9 mouse cellular contexts compared by ENCODE assay signal in the genomic region with DNA sequence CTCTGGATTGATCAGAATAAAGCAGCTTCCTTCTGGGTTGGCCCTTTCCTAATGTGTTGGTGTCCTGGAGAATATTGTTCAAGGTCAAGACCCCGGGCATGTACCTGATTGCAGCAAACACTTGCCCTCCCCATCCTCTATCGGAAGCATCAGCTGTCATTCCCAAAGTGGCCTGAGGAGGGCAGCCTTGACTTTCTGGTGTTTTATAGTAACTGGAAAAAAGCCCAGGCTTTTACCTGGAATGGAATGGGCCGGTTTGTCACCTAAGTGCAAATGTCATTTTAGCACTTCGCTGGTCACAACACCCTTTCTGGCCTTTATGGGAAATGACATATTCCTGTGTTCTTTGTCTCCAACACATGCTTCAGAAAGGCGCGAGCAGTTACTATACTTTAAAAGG.
DNase-seq lines count a peak whose midpoint lies in the region; ATAC-seq lines count a peak whose summit lies in the region.
"Had no signal": no experiment of that assay in that cellular context is flagged by ENCODE, and none has a peak within 500 bp of the region (broad histone marks: within the 10 kb centered on the region; RNA-seq: fewer than 3 reads in every experiment).

No protein-coding gene starts in this region.

- no peaks in the 10 kb centered on the region for H3K27me3 ChIP-seq in heart, embryonic 13.5 days (replicated peaks)
- no peaks in the 10 kb centered on the region for H3K27me3 ChIP-seq in embryonic facial prominence, embryonic 15.5 days
- no peaks in the 10 kb centered on the region for H3K27me3 ChIP-seq in limb, embryonic 10.5 days (ENCODE audit: low read depth, poor library complexity, severe bottlenecking)
- 0 out of 2 replicates have a peak, but pooled peaks cover 3% of the 10 kb centered on the region for H3K27me3 ChIP-seq in neural tube, embryonic 12.5 days (replicated peaks)
- H3K27me3 ChIP-seq: midbrain, embryonic 12.5 days had no signal

- ATAC-seq in heart, embryonic 13.5 days (ENCODE audit: extremely low read depth, insufficient number of reproducible peaks, low FRiP score, low TSS enrichment), result no peak
- ATAC-seq in embryonic facial prominence, embryonic 15.5 days (ENCODE audit: insufficient number of reproducible peaks, low FRiP score, low TSS enrichment, low read depth), result no peak
- no peak for ATAC-seq in neural tube, embryonic 12.5 days (ENCODE audit: low FRiP score, low read depth)
- no peak for ATAC-seq in inflammation-experienced regulatory T-cells, adult 6 months

- peak overlapping the region; percentile 50; the same call in 1 of the 2 replicates for H3K9ac ChIP-seq in heart, embryonic 13.5 days
- H3K9ac ChIP-seq in embryonic facial prominence, embryonic 15.5 days, result no peak overlapping the region
- no peak overlapping the region for H3K9ac ChIP-seq in neural tube, embryonic 12.5 days
- H3K9ac ChIP-seq: midbrain, embryonic 12.5 days had no signal

- H3K9me3 ChIP-seq in heart, embryonic 13.5 days, result no peaks in the 10 kb centered on the region
- no peaks in the 10 kb centered on the region for H3K9me3 ChIP-seq in embryonic facial prominence, embryonic 15.5 days (replicated peaks)
- H3K9me3 ChIP-seq in limb, embryonic 10.5 days (replicated peaks), result no peaks in the 10 kb centered on the region
- H3K9me3 ChIP-seq in neural tube, embryonic 12.5 days, result no peaks in the 10 kb centered on the region
- H3K9me3 ChIP-seq: midbrain, embryonic 12.5 days had no signal

- H3K4me2 ChIP-seq in heart, embryonic 13.5 days, result peak overlapping the region; percentile 54
- peak overlapping the region; percentile 17; the same call in 1 of the 2 replicates for H3K4me2 ChIP-seq in embryonic facial prominence, embryonic 15.5 days (replicated peaks)
- H3K4me2 ChIP-seq in neural tube, embryonic 12.5 days (replicated peaks), result peak overlapping the region; percentile 36
- H3K4me2 ChIP-seq: midbrain, embryonic 12.5 days had no signal

- H3K27ac ChIP-seq in heart, embryonic 13.5 days (replicated peaks), result no peak overlapping the region
- no peak overlapping the region for H3K27ac ChIP-seq in embryonic facial prominence, embryonic 15.5 days (replicated peaks)
- H3K27ac ChIP-seq in limb, embryonic 10.5 days, result no peak overlapping the region
- no peak overlapping the region for H3K27ac ChIP-seq in neural tube, embryonic 12.5 days
- H3K27ac ChIP-seq: midbrain, embryonic 12.5 days had no signal

- 44% methylated on average over 6 of the region's 6 CpGs for WGBS in heart, embryonic 13.5 days
- WGBS in embryonic facial prominence, embryonic 15.5 days, result 54% methylated on average over 6 of the region's 6 CpGs
- WGBS in limb, embryonic 10.5 days, result 63% methylated on average over 6 of the region's 6 CpGs
- 54% methylated on average over 6 of the region's 6 CpGs for WGBS in neural tube, embryonic 12.5 days

- H3K4me1 ChIP-seq in heart, embryonic 13.5 days, result peaks cover 7% of the 10 kb centered on the region
- H3K4me1 ChIP-seq in embryonic facial prominence, embryonic 15.5 days, result 0 out of 2 replicates have a peak, but pooled peaks cover 5% of the 10 kb centered on the region
- H3K4me1 ChIP-seq in limb, embryonic 10.5 days, result peaks cover 19% of the 10 kb centered on the region
- peaks cover 10% of the 10 kb centered on the region for H3K4me1 ChIP-seq in neural tube, embryonic 12.5 days

- peak overlapping the region; percentile 32 for H3K4me3 ChIP-seq in heart, embryonic 13.5 days
- H3K4me3 ChIP-seq in embryonic facial prominence, embryonic 15.5 days (replicated peaks), result no peak overlapping the region; the same call in 1 of the 2 replicates
- no peak overlapping the region for H3K4me3 ChIP-seq in limb, embryonic 10.5 days
- H3K4me3 ChIP-seq in neural tube, embryonic 12.5 days, result no peak overlapping the region
- H3K4me3 ChIP-seq: midbrain, embryonic 12.5 days had no signal

- no peak for DNase-seq in heart, adult 9 months (ENCODE audit: low spot score in 2 of 2)
- peak; percentile 65 for DNase-seq in adrenal gland, postnatal 10 days
- peak; percentile 71 for DNase-seq in kidney, adult 18-20 months
- DNase-seq in limb, embryonic 10.5 days (ENCODE audit: low spot score), result peak; percentile 77

- H3K36me3 ChIP-seq in heart, embryonic 13.5 days, result no peaks in the 10 kb centered on the region
- H3K36me3 ChIP-seq in embryonic facial prominence, embryonic 15.5 days, result no peaks in the 10 kb centered on the region
- no peaks in the 10 kb centered on the region for H3K36me3 ChIP-seq in limb, embryonic 10.5 days
- H3K36me3 ChIP-seq in neural tube, embryonic 12.5 days, result no peaks in the 10 kb centered on the region
- H3K36me3 ChIP-seq: midbrain, embryonic 12.5 days had no signal

Comparison
In these comparisons a context has a peak if more than half of its experiments do, and no peak if none do; other contexts are left out.
1. DNase-seq: peak in adrenal gland, postnatal 10 days (single experiment), kidney, adult 18-20 months (single experiment) and limb, embryonic 10.5 days (single experiment); none in heart, adult 9 months (0 of 2).
2. Peak in every context shown above with its lines, with median percentiles within 50 percentile points of each other: H3K4me2 ChIP-seq.